Mouse (Mus musculus) intestine, embryonic 14.5 days (tissue): ENCODE measurements around the gene Rab30. TPM values are rescaled to one million over a fixed set of nuclear protein-coding genes. Genes with fewer than 3 reads are reported as not detected.
"Not testable (repeated sequence)": the region's sequence is repeated elsewhere in the genome, so short reads cannot be mapped to it uniquely, and the experiment has no call there.

ENCODE experiments used
- ATAC-seq: fragments of 200-750 bp; cut with Nextera tagmentation; replicated peaks from 2 replicates; pipeline ENCODE4 v1.8.0; 2017; ENCODE audit warnings: low read depth, moderate number of reproducible peaks, moderate TSS enrichment, moderate library complexity; ENCODE audit not compliant: low FRiP score, low TSS enrichment
- DNase-seq: peaks from one replicate; pipeline ENCODE4 v3.0.0-alpha.2; 2018; ENCODE audit warnings: low spot score
- H3K27ac ChIP-seq: fragments of 300-500 bp; sonication (generic); 2 replicates; pipeline ENCODE4 v1.5.1; 2014; ENCODE audit warnings: low read depth, mild to moderate bottlenecking, control low read depth
- H3K27me3 ChIP-seq: fragments of 300-500 bp; sonication (generic); replicated peaks from 2 replicates; pipeline ENCODE4 v1.6.1; 2014; ENCODE audit warnings: low read length, control low read depth; ENCODE audit not compliant: control insufficient read depth, insufficient read depth
- H3K36me3 ChIP-seq: fragments of 300-500 bp; sonication (generic); 2 replicates; pipeline ENCODE4 v1.6.1; 2014; ENCODE audit warnings: low read length, control low read depth; ENCODE audit not compliant: control insufficient read depth, insufficient read depth
- H3K4me1 ChIP-seq: fragments of 300-500 bp; sonication (generic); replicated peaks from 2 replicates; pipeline ENCODE4 v1.6.1; 2014; ENCODE audit warnings: low read length, control low read depth, mixed read lengths; ENCODE audit not compliant: control insufficient read depth, insufficient read depth
- H3K4me2 ChIP-seq: fragments of 300-500 bp; sonication (generic); 2 replicates; pipeline ENCODE4 v1.6.1; 2014; ENCODE audit warnings: low read length
- H3K4me3 ChIP-seq: fragments of 300-500 bp; sonication (generic); 2 replicates; pipeline ENCODE4 v1.5.1; 2014; ENCODE audit warnings: low read depth, low read length, control low read depth, mixed read lengths
- H3K9ac ChIP-seq: fragments of 300-500 bp; sonication (generic); 2 replicates; pipeline ENCODE4 v1.6.1; 2014; ENCODE audit warnings: mild to moderate bottlenecking, low read length
- H3K9me3 ChIP-seq: fragments of 300-500 bp; sonication (generic); 2 replicates; pipeline ENCODE4 v1.6.1; 2016; ENCODE audit warnings: low read length, control low read depth; ENCODE audit not compliant: control insufficient read depth
- WGBS: fragments of 180-500 bp; shearing (Covaris S2); extraction: QIAGEN DNeasy Blood & Tissue Kit; methylation state at CpG from one replicate; pipeline ENCODE4 v1.1.7; 2014; 5-methylcytosine and 5-hydroxymethylcytosine counted together
- polyA plus RNA-seq: library from polyadenylated mRNA; unstranded; fragments of >200 nt; fragmentation: Nextera tagmentation; extraction: Ambion mirVana; gene quantifications from 2 replicates; pipeline ENCODE4 v1.2.1, GENCODE M21; 2014

Rab30 gene
- polyA plus RNA-seq, 1 experiment from 2014 or later = 19.1 TPM

- WGBS = 54% methylated on average over 9 of the region's 9 CpGs
- Histone ChIP-seq H3K36me3 (no peaks in the 10 kb centered on the region), H3K9ac (no peak overlapping the region), H3K27ac (no peak overlapping the region), H3K4me1 (peaks cover 15% of the 10 kb centered on the region), H3K4me2 (no peak overlapping the region), H3K9me3 (no peaks in the 10 kb centered on the region), H3K4me3 (no peak overlapping the region), H3K27me3 (no peaks in the 10 kb centered on the region)
- ATAC-seq (no peak), DNase-seq (no peak)
Observed at GRCm38 (mm10) chr7:92765426-92765825, 24.0 kb downstream of the Rab30 start.

- Histone ChIP-seq H3K27me3 (no peaks in the 10 kb centered on the region), H3K36me3 (no peaks in the 10 kb centered on the region), H3K4me1 (peaks cover 15% of the 10 kb centered on the region), H3K4me3 (no peak overlapping the region), H3K27ac (no peak overlapping the region), H3K9ac (no peak overlapping the region), H3K9me3 (no peaks in the 10 kb centered on the region), H3K4me2 (0 out of 2 replicates have a peak overlapping the region, but pooled peaks have one; percentile 2)
- no peak for DNase-seq
- WGBS = 51% methylated on average over 9 of the region's 9 CpGs
- ATAC-seq = no peak
Observed at GRCm38 (mm10) chr7:92766096-92767090, 25.0 kb downstream of the Rab30 start.

- not testable (repeated sequence) for H3K27me3 ChIP-seq, H3K9ac ChIP-seq, H3K36me3 ChIP-seq, H3K4me2 ChIP-seq, H3K4me3 ChIP-seq, H3K27ac ChIP-seq, DNase-seq, ATAC-seq, H3K9me3 ChIP-seq
- peaks cover 15% of the 10 kb centered on the region for H3K4me1 ChIP-seq
- 88% methylated on average over 12 of the region's 12 CpGs for WGBS
Observed at GRCm38 (mm10) chr7:92768116-92768515, 26.7 kb downstream of the Rab30 start.

GRCm38 (mm10) chr7:92768859-92769258 lies 27.5 kb downstream of the Rab30 start:
- Histone ChIP-seq H3K4me1 (peaks cover 15% of the 10 kb centered on the region), H3K4me3 (no peak overlapping the region), H3K9ac (no peak overlapping the region), H3K36me3 (no peaks in the 10 kb centered on the region), H3K27me3 (no peaks in the 10 kb centered on the region), H3K27ac (no peak overlapping the region), H3K4me2 (no peak overlapping the region), H3K9me3 (no peaks in the 10 kb centered on the region)
- ATAC-seq = no peak
- no peak for DNase-seq
- 36% methylated on average over 7 of the region's 7 CpGs for WGBS

GRCm38 (mm10) chr7:92773006-92773405 lies 31.6 kb downstream of the Rab30 start:
- H3K27me3 ChIP-seq = no peaks in the 10 kb centered on the region
- no peaks in the 10 kb centered on the region for H3K9me3 ChIP-seq
- H3K36me3 ChIP-seq = no peaks in the 10 kb centered on the region
- H3K4me1 ChIP-seq = peaks cover 18% of the 10 kb centered on the region
- H3K27ac ChIP-seq = no peak overlapping the region
- no peak for ATAC-seq
- no peak for DNase-seq
- H3K9ac ChIP-seq = no peak overlapping the region
- 89% methylated on average over 3 of the region's 3 CpGs for WGBS
- H3K4me3 ChIP-seq = no peak overlapping the region
- H3K4me2 ChIP-seq = no peak overlapping the region

- Histone ChIP-seq H3K4me2 (no peak overlapping the region), H3K9me3 (no peaks in the 10 kb centered on the region), H3K4me3 (no peak overlapping the region), H3K36me3 (no peaks in the 10 kb centered on the region), H3K27me3 (no peaks in the 10 kb centered on the region), H3K4me1 (peaks cover 17% of the 10 kb centered on the region), H3K9ac (no peak overlapping the region), H3K27ac (no peak overlapping the region)
- no peak for ATAC-seq
- no peak for DNase-seq
- 91% methylated on average over 3 of the region's 3 CpGs for WGBS
Observed at GRCm38 (mm10) chr7:92773596-92773995, 32.2 kb downstream of the Rab30 start.

GRCm38 (mm10) chr7:92774741-92775140 lies 33.3 kb downstream of the Rab30 start:
- H3K4me1 ChIP-seq = peaks cover 15% of the 10 kb centered on the region; the same call in 1 of the 2 replicates
- no peaks in the 10 kb centered on the region for H3K27me3 ChIP-seq
- 84% methylated on average over 5 of the region's 5 CpGs for WGBS
- H3K4me2 ChIP-seq = no peak overlapping the region
- H3K27ac ChIP-seq = no peak overlapping the region
- ATAC-seq (no peak), DNase-seq (no peak)
- H3K4me3 ChIP-seq = no peak overlapping the region
- H3K36me3 ChIP-seq = no peaks in the 10 kb centered on the region
- H3K9ac ChIP-seq = no peak overlapping the region
- no peaks in the 10 kb centered on the region for H3K9me3 ChIP-seq

GRCm38 (mm10) chr7:92775703-92776102 lies 34.3 kb downstream of the Rab30 start:
- H3K36me3 ChIP-seq = no peaks in the 10 kb centered on the region
- DNase-seq = no peak
- H3K27ac ChIP-seq = no peak overlapping the region
- no peak for ATAC-seq
- H3K9ac ChIP-seq = no peak overlapping the region
- no peaks in the 10 kb centered on the region for H3K9me3 ChIP-seq
- H3K4me1 ChIP-seq = peaks cover 15% of the 10 kb centered on the region; the same call in 1 of the 2 replicates
- 38% methylated on average over 2 of the region's 2 CpGs for WGBS
- H3K4me2 ChIP-seq = no peak overlapping the region
- H3K27me3 ChIP-seq = no peaks in the 10 kb centered on the region
- H3K4me3 ChIP-seq = no peak overlapping the region
